Comparison of ENCODE assay signal across 8 mouse cellular contexts in the genomic region with DNA sequence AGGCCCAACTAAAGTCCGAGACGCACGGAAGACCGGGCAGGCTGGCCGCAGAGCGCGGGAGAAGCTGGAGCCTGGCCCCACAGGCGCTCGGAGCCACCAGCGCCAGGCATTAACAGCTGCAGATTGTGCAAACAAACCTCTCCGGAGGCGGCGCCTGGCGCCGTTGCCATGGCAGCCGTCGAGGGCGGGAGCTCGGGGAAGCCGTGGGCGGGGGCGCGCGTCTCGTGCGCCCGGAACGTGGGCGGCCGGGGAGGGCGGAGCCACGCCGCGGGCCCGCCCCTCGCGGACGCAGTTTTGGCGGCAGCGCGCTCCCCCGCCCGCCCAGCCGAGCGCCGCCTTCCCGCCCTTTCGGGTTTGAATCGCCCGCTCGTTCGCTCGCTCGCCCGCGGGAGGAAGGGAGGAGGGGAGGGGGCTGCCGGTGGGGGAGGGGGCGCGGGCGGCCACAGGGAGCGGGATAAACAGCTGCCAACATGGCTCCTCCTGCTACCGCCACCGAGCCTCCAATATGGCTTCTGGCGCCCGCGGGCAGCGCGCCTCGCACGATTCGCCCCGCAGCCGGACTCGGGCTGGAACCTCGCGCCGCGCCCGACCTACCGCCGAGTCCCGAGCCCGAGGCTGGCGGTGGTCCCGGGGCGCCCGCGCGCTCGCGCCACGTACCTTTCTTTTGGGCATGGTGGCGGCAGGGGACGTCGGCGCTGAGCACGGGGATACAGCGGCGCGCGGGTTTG. TPM values are rescaled to one million over a fixed set of nuclear protein-coding genes. Genes with fewer than 3 reads are reported as not detected.
DNase-seq lines count a peak whose midpoint lies in the region; ATAC-seq and TF ChIP-seq lines count a peak whose summit lies in the region.

No protein-coding gene starts in this region.

- H3K9me3 ChIP-seq in hindbrain, postnatal 0 days (ENCODE audit: low read length) = no peaks in the 10 kb centered on the region

- H3K9ac ChIP-seq in hindbrain, postnatal 0 days (replicated peaks; ENCODE audit: low read length) = peak overlapping the region; percentile 94

- H3K27ac ChIP-seq in gastrocnemius, adult 2 months = peak overlapping the region; percentile 95
- peak overlapping the region; percentile 100 for H3K27ac ChIP-seq in hindbrain, postnatal 0 days
- peak overlapping the region; percentile 92 for H3K27ac ChIP-seq in left cerebral cortex, adult 2 months
- peak overlapping the region; percentile 27 for H3K27ac ChIP-seq in macrophage

- H3K36me3 ChIP-seq in hindbrain, postnatal 0 days (ENCODE audit: insufficient read depth, low read length) = peaks cover 16% of the 10 kb centered on the region; the same call in 1 of the 2 replicates
- peaks cover 18% of the 10 kb centered on the region for H3K36me3 ChIP-seq in macrophage (ENCODE audit: inconsistent target)

- TF ChIP-seq CTCF in gastrocnemius, adult 2 months (IDR thresholded peaks at IDR 0.05) = peak; percentile 3; the same call in 1 of the 2 replicates
- TF ChIP-seq CTCF in hindbrain, postnatal 0 days (IDR thresholded peaks at IDR 0.05; ENCODE audit: low read depth) = no peak; the same call in 1 of the 2 replicates
- TF ChIP-seq CTCF in left cerebral cortex, adult 2 months (IDR thresholded peaks at IDR 0.05) = no peak; the same call in 1 of the 2 replicates

- 3% methylated on average over 68 of the region's 101 CpGs for WGBS in hindbrain, postnatal 0 days
- WGBS in macrophage (ENCODE audit: missing documents) = under 1% methylated on average over 43 of the region's 101 CpGs

- H3K79me2 ChIP-seq in macrophage (ENCODE audit: inconsistent target) = peaks cover 16% of the 10 kb centered on the region

- ATAC-seq in activated CD4-positive, CD25-positive, alpha-beta regulatory T cell, adult 4 months = peak; percentile 73
- peak; percentile 65 for ATAC-seq in common myeloid progenitor, adult 5-6 weeks (replicated peaks; ENCODE audit: low read depth, poor library complexity, severe bottlenecking)
- peak; percentile 80 for ATAC-seq in hindbrain, postnatal 0 days

- intact Hi-C loops in gastrocnemius, adult 2 months (cut with DNase I) = loop anchor here (5.0 kb wide), 1 partner anchor 35 kb away; the partner anchor contains the start of gene Dhdds
- intact Hi-C loops in left cerebral cortex, adult 2 months (cut with DNase I) = loop anchor here (1.0 to 10.0 kb wide), 3 partner anchors 33 to 293 kb away; partner anchors contain the start of genes Dhdds and Pigv

- peaks cover 24% of the 10 kb centered on the region for H3K4me1 ChIP-seq in hindbrain, postnatal 0 days (ENCODE audit: insufficient read depth, low read length)

- peak overlapping the region; percentile 96 for H3K4me3 ChIP-seq in gastrocnemius, adult 2 months
- peak overlapping the region; percentile 72 for H3K4me3 ChIP-seq in hindbrain, postnatal 0 days (ENCODE audit: low read length)
- peak overlapping the region; percentile 83 for H3K4me3 ChIP-seq in left cerebral cortex, adult 2 months
- H3K4me3 ChIP-seq in macrophage (ENCODE audit: inconsistent target) = peak overlapping the region; percentile 57

- peak; percentile 99 for DNase-seq in gastrocnemius, adult 2 months
- DNase-seq in hindbrain, postnatal 0 days (ENCODE audit: low spot score) = peak; percentile 99
- peak; percentile 98 to 99 for DNase-seq in left cerebral cortex, adult 2 months (ENCODE audit: extremely low spot score in 1 of 2, low spot score in 2 of 2)
- peak; percentile 94 for DNase-seq in retina, postnatal 7 days (ENCODE audit: low read depth, low spot score)
- DNase-seq in urinary bladder, adult 18-20 months (ENCODE audit: low spot score in 2 of 2) = peak; percentile 97 to 98

- H3K27me3 ChIP-seq in hindbrain, postnatal 0 days (ENCODE audit: insufficient read depth, low read length) = no peaks in the 10 kb centered on the region

- H3K4me2 ChIP-seq in hindbrain, postnatal 0 days (ENCODE audit: low read depth, low read length) = peak overlapping the region; percentile 99

RNA-seq across cellular contexts. Expression of gene Hmgn2, which starts 1.1 kb away (rescaled TPM):
- polyA plus RNA-seq in activated CD4-positive, CD25-positive, alpha-beta regulatory T cell, adult 4 months (2017; shearing (Covaris generic)) = 100 to 1,000 TPM; 478 to 642 TPM
- 497 and 549 TPM in 2 replicates for total RNA-seq in common myeloid progenitor, adult 5-6 weeks (2017)
- total RNA-seq in gastrocnemius, adult 2 months (2021) = 10 to 100 TPM; 28.0 to 53.8 TPM
- 195 and 225 TPM in 2 replicates for total RNA-seq in hindbrain, postnatal 0 days (2014; rRNA removed)
- 1,094 and 1,203 TPM in 2 replicates for polyA plus RNA-seq in hindbrain, postnatal 0 days (2015; fragmentation: Nextera tagmentation; extraction: Ambion mirVana)
- 10 to 100 TPM; 87.8 to 99.8 TPM for total RNA-seq in left cerebral cortex, adult 2 months (2021)
- 100 to 1,000 TPM in 10 of 26 experiments, 10 to 100 TPM in 16; 43.6 to 166 (median 94.4) TPM for total RNA-seq in macrophage (2018; cell fraction: chromatin; rRNA removed)
- 100 to 1,000 TPM; 144 to 256 (median 180) TPM for total RNA-seq in macrophage (2018; cell fraction: cytosol; rRNA removed)
- 100 to 1,000 TPM in 7 of 26 experiments, 10 to 100 TPM in 19; 39.5 to 152 (median 88.2) TPM for total RNA-seq in macrophage (2018; cell fraction: nucleus; rRNA removed)
- 146 to 287 TPM (median 209 TPM) in 3 replicates for polyA plus RNA-seq in macrophage (2018)

RNA-seq across cellular contexts. Expression of gene Dhdds, which starts 33.4 kb away (rescaled TPM):
- 10 to 100 TPM; 16.7 to 20.0 TPM for polyA plus RNA-seq in activated CD4-positive, CD25-positive, alpha-beta regulatory T cell, adult 4 months (2017; shearing (Covaris generic))
- total RNA-seq in common myeloid progenitor, adult 5-6 weeks (2017) = 13.2 and 21.0 TPM in 2 replicates
- 10 to 100 TPM; 10.8 to 11.6 TPM for total RNA-seq in gastrocnemius, adult 2 months (2021)
- 43.1 and 49.5 TPM in 2 replicates for total RNA-seq in hindbrain, postnatal 0 days (2014; rRNA removed)
- polyA plus RNA-seq in hindbrain, postnatal 0 days (2015; fragmentation: Nextera tagmentation; extraction: Ambion mirVana) = 41.5 and 41.8 TPM in 2 replicates
- 10 to 100 TPM; 61.4 to 62.2 TPM for total RNA-seq in left cerebral cortex, adult 2 months (2021)
- 10 to 100 TPM; 11.1 to 42.7 (median 28.3) TPM for total RNA-seq in macrophage (2018; cell fraction: chromatin; rRNA removed)
- total RNA-seq in macrophage (2018; cell fraction: cytosol; rRNA removed) = 10 to 100 TPM; 17.8 to 29.1 (median 26.2) TPM
- total RNA-seq in macrophage (2018; cell fraction: nucleus; rRNA removed) = 10 to 100 TPM in 25 of 26 experiments, 1 to 10 TPM in 1; 9.3 to 35.1 (median 27.8) TPM
- polyA plus RNA-seq in macrophage (2018) = 22.8 to 27.1 TPM (median 25.6 TPM) in 3 replicates

RNA-seq across cellular contexts. Expression of gene Lin28a, which starts 51.3 kb away (rescaled TPM):
- polyA plus RNA-seq in activated CD4-positive, CD25-positive, alpha-beta regulatory T cell, adult 4 months (2017; shearing (Covaris generic)) = not detected
- total RNA-seq in common myeloid progenitor, adult 5-6 weeks (2017) = 0.18 TPM in 1 of 2 replicates, not detected in the other
- total RNA-seq in gastrocnemius, adult 2 months (2021) = under 1 TPM; 0.08 to 0.28 TPM
- total RNA-seq in hindbrain, postnatal 0 days (2014; rRNA removed) = not detected in 2 replicates
- 0.05 TPM in 1 of 2 replicates, not detected in the other for polyA plus RNA-seq in hindbrain, postnatal 0 days (2015; fragmentation: Nextera tagmentation; extraction: Ambion mirVana)
- not detected for total RNA-seq in left cerebral cortex, adult 2 months (2021)
- not detected for total RNA-seq in macrophage (2018; cell fraction: chromatin; rRNA removed)
- total RNA-seq in macrophage (2018; cell fraction: cytosol; rRNA removed) = not detected
- not detected for total RNA-seq in macrophage (2018; cell fraction: nucleus; rRNA removed)
- polyA plus RNA-seq in macrophage (2018) = not detected in 3 replicates

Comparison
In these comparisons a context has a peak if more than half of its experiments do, and no peak if none do; other contexts are left out.
1. Peak in every context shown above with its lines: DNase-seq, ATAC-seq, H3K4me3 ChIP-seq and H3K27ac ChIP-seq.
2. H3K27ac ChIP-seq: peak in every context shown above with its lines; median percentile 100 in hindbrain, postnatal 0 days; 95 in gastrocnemius, adult 2 months; 92 in left cerebral cortex, adult 2 months; 27 in macrophage.